Mouse (Mus musculus): ENCODE measurements around the gene Pde6c. TPM values are rescaled to one million over a fixed set of nuclear protein-coding genes. Genes with fewer than 3 reads are reported as not detected.

Pde6c gene
- polyA plus RNA-seq (2012; rRNA removed) = not detected in 2 replicates

- WGBS = 85% methylated on average over 6 of the region's 6 CpGs
- DNase-seq (ENCODE audit: low read depth, low spot score) = no peak
These were observed at the start of gene Pde6c for GRCm38 (mm10) chr19:38132481-38132880. TSS of gene Pde6c (plus strand) at chr19:38132781.

- 14% methylated on average over 5 of the region's 5 CpGs for WGBS
- peak; percentile 68 for DNase-seq (ENCODE audit: low read depth, low spot score)
These were observed 49.6 kb upstream of the Pde6c start for GRCm38 (mm10) chr19:38082931-38083525.

- DNase-seq (ENCODE audit: low read depth, low spot score) = no peak
These were observed 46.7 kb upstream of the Pde6c start for GRCm38 (mm10) chr19:38085841-38086240.

GRCm38 (mm10) chr19:38086948-38087551 lies 45.5 kb upstream of the Pde6c start:
- no peak for DNase-seq (ENCODE audit: low read depth, low spot score)

More at GRCm38 (mm10) chr19:38085841-38086240, 46.7 kb upstream of the Pde6c start:
- 95% methylated on average over 4 of the region's 4 CpGs for WGBS

DNA sequence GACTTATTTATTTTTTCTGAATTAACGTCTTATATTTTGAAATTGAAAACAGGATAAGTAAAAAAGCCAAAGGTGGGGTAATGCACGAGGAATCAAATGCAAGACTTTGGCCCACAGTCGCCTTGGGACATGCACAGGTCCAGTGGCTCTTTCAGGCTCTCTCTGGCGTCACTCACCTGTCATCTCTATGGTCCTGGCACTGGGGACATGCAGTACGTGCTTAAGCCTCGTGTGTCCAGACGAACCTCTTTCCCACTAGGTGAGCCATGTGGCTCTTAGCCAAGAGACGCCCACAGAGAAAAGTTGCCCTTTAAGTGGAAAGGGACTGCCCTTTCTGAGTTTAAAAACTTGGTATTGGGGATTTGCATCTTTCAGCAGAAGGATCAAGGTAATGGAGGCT lies 43.2 kb upstream of the Pde6c start:
- no peak for DNase-seq (ENCODE audit: low read depth, low spot score)
- WGBS = 63% methylated on average over 8 of the region's 8 CpGs

More at GRCm38 (mm10) chr19:38086948-38087551, 45.5 kb upstream of the Pde6c start:
- 42% methylated on average over 11 of the region's 11 CpGs for WGBS

GRCm38 (mm10) chr19:38091512-38091985 lies 41.0 kb upstream of the Pde6c start:
- 24% methylated on average over 4 of the region's 4 CpGs for WGBS

GRCm38 (mm10) chr19:38096231-38096630 lies 36.4 kb upstream of the Pde6c start:
- 54% methylated on average over 4 of the region's 4 CpGs for WGBS
- no peak for DNase-seq (ENCODE audit: low read depth, low spot score)

More at GRCm38 (mm10) chr19:38091512-38091985, 41.0 kb upstream of the Pde6c start:
- DNase-seq (ENCODE audit: low read depth, low spot score) = no peak

- DNase-seq (ENCODE audit: low read depth, low spot score) = no peak
- under 1% methylated on average over 77 of the region's 77 CpGs for WGBS
These were observed 35.5 kb upstream of the Pde6c start, which contains the start of gene Ffar4 for GRCm38 (mm10) chr19:38096858-38097758. TSS of gene Ffar4 (plus strand) at chr19:38097071.

GRCm38 (mm10) chr19:38107871-38108270 lies 24.7 kb upstream of the Pde6c start:
- 39% methylated on average over 4 of the region's 4 CpGs for WGBS
- DNase-seq (ENCODE audit: low read depth, low spot score) = peak; percentile 81

- no peak for DNase-seq (ENCODE audit: low read depth, low spot score)
- WGBS = 92% methylated on average over 15 of the region's 15 CpGs
These were observed 22.9 kb upstream of the Pde6c start for GRCm38 (mm10) chr19:38109506-38110242.

- DNase-seq (ENCODE audit: low read depth, low spot score) = no peak
- WGBS = 82% methylated on average over 8 of the region's 8 CpGs
These were observed 21.5 kb upstream of the Pde6c start for GRCm38 (mm10) chr19:38111056-38111455.

DNA sequence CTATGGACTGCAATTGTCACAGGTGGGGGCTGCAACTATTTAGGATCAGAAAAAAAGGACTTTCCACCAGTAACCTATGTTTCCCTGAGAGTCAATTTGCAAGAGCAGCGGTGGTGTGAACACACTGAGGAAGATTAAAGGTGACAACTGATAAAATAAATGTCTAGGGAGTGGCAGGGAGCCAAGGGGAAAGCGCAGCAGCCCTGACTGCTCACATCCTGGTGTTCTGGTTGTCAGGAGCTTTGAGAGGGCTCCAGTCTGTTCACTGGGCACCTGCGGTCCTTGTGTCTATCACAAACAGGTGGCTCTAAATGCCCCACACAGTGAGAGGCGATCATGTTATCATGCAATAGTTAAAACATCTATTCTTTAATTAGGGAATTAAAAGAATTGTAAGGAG lies 20.0 kb upstream of the Pde6c start:
- WGBS = 30% methylated on average over 4 of the region's 4 CpGs
- DNase-seq (ENCODE audit: low read depth, low spot score) = no peak

DNA sequence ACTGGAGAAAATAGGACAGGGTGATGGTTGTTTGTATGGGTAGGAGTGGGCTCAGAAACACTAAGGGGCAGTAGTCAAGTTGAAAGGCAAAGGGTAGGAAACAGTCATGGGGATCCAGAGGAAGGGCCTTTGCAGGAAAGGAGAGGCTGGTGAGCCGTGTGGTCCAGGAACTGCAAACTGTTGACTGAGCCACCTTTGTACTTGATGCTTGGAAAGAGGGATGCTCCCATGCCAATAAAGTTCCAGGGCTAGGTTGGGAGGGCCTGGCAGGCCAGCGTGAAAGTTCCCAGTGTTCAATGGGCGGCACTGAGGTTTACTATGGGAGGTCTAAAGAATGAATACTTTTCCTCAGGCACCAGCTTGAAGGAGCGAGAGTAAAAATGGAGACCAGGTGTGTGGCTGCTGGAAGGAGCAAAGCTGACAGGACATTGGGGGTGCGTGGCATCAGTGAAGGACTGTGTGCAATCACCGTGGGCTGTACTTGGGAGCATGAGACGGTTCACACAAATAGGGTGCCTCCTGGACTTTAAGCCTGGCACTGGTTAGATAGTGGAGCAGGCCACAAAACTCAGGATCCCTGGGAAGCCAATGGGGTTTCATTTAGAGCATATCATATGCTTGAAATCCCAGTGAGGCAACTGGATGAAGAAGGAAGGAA lies 17.6 kb upstream of the Pde6c start:
- DNase-seq (ENCODE audit: low read depth, low spot score) = no peak

GRCm38 (mm10) chr19:38120123-38120760 lies 12.3 kb upstream of the Pde6c start:
- no peak for DNase-seq (ENCODE audit: low read depth, low spot score)
- 87% methylated on average over 5 of the region's 5 CpGs for WGBS

More for the DNA sequence above, 17.6 kb upstream of the Pde6c start:
- 85% methylated on average over 7 of the region's 7 CpGs for WGBS

DNA sequence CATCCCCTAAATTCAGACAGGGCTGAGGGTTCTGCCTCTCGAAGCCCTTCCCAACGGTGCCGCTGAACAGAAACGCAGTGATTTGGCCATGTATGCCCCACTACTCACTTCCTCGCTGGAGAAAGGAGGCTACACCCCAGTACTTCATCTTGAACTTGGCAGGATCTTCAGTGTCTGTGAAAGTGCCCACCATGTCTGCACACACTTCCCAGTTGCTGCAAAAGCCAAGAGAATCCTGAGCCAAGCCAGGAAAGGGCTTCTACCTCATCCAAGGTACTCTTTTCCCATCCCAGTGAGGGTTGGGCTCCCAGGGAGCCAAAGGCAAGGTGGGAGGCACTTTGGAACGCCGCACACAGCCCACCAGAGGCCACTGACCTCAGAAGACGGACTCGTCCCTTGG lies 8.7 kb upstream of the Pde6c start:
- WGBS = 44% methylated on average over 9 of the region's 9 CpGs
- no peak for DNase-seq (ENCODE audit: low read depth, low spot score)

GRCm38 (mm10) chr19:38124401-38125218 lies 8.0 kb upstream of the Pde6c start:
- WGBS = 2% methylated on average over 76 of the region's 77 CpGs
- DNase-seq (ENCODE audit: low read depth, low spot score) = no peak

DNA sequence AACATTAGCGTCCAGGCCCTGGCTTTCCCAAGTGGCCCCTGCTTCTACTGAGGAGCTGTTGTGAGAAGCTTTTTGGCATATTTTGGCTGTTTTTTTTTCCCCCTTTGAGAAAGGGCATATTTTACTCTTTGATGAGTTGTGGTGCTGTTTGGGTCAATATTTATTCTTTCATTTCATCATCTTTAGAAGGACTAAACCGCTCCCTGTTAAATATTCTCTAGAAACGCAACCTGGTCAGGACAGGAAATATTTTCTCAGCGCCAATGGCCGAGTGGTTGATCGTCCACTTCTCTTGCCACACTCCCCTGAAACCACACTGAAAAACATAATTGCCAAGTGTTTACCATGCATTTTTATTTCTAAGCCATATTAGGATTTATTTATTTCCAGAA lies 7.4 kb upstream of the Pde6c start, which contains the start of gene Rbp4:
Gene Rbp4 (minus strand): TSS at position 63 of the 392 bp plus-strand sequence.
- WGBS = 29% methylated on average over 6 of the region's 6 CpGs

GRCm38 (mm10) chr19:38126656-38127055 lies 5.9 kb upstream of the Pde6c start:
- no peak for DNase-seq (ENCODE audit: low read depth, low spot score)
- 72% methylated on average over 8 of the region's 8 CpGs for WGBS

More for the DNA sequence above, 7.4 kb upstream of the Pde6c start, which contains the start of gene Rbp4:
- no peak for DNase-seq (ENCODE audit: low read depth, low spot score)
